Mouse (Mus musculus) thymus, adult 18-20 months (tissue): Measurements from ENCODE around the gene Rgs7.

Experiments
- DNase-seq, 2 experiments: peaks; one replicate each; pipeline ENCODE4 v3.0.0; 2022; ENCODE audit warnings: mixed read lengths in 2 of 2

The Rgs7 gene

DNA sequence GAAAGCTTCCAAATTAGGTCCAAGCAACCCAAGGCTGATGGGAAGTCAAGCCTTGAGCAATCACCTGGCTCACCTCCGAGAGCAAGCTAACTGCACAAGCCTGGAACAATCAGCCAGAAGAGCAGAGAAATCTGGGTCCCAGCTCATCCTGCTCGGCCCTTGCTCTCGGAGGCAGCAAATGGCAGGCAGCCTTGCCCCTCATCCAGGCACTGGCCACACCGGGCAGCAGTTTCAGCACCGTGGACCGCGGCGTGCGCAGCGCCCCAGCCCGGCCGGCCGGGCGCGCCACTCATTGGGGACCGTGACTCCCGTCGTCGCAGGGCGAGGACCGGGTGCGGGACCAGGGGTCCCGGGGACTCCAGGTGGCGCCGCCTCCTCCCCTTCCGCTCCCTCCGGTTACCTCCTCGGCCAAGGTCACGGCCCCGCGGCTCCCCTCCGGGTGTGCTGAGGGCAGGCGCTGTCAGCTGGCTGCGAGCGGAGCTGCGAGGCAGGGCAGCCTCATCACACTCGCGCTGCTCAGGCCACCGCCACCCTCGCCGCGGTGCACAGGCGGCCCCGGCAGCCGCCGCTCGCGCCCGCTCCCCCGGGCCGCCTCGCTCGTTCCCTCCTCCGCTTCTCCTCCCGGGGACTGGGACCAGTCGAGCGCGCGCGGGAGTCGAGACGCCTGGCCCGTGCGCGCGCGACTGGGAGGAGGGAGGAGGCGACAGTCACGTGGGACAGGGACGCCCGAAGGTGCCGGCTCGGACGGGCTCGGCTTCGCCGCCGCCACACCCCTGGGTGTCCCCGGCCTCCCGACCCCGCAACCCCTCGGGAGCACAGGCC, at the start of gene Rgs7:
Gene Rgs7, minus strand, starts transcription at position 640 of the 822 bp plus-strand sequence.
- peak; percentile 5 to 6 for DNase-seq

DNA sequence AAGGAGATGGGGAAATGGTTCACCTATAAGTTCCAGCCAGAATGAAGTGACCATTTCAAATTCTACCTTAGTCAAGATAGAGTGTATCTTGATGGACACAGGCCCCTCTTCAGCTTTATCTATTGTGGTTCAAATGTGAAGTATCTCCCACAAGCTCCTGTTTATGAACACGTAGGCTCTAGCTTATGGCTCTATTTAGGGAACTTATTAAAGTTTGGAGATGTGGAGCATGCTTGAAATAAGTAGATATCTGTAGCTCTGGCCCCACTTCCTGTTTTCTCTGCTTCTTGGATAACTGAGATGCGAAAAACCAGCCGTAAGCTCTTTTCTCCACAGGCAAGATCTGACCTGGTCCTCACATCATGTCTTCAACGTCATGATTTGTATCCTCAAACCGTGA, 48.4 kb upstream of the Rgs7 start:
- no peak for DNase-seq

DNA sequence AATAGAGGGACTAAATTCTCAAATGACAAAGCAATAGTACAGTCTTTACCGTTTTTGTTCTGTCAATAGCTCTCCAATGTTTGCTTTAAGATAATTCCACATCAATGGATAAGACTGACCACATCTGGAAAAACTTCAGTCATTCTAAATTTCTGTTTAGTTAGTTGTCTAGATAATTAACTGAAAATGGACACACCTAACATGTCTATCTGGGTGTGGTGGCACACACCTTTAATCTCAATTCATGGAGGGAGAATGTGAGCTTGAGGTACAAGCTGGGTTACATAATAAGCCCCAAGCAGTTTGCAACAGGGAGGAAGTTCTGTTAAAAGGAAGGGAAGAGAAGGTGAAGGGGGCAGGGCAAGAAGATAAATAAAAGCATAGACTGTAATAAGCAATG, 45.0 kb upstream of the Rgs7 start:
- no peak for DNase-seq

DNA sequence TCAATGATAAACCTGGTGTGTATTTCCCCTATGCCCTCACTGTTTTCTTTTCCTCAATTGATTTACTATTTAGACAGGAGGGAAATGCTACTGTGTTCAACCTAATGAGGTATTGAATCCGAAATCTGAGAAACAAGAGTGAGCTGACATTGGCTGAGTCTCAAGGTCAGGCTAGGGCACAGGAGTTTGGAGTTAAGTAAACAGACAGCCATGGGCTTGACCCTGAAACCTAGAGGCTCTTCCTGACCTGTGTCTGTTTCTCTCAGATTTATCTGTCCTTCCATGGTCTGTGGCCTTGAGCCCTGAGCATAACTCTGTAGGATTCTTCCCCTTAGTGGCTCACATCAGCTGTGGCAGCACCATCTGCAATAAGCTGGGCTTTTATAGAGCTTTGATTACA, 37.6 kb upstream of the Rgs7 start:
- no peak for DNase-seq

DNA sequence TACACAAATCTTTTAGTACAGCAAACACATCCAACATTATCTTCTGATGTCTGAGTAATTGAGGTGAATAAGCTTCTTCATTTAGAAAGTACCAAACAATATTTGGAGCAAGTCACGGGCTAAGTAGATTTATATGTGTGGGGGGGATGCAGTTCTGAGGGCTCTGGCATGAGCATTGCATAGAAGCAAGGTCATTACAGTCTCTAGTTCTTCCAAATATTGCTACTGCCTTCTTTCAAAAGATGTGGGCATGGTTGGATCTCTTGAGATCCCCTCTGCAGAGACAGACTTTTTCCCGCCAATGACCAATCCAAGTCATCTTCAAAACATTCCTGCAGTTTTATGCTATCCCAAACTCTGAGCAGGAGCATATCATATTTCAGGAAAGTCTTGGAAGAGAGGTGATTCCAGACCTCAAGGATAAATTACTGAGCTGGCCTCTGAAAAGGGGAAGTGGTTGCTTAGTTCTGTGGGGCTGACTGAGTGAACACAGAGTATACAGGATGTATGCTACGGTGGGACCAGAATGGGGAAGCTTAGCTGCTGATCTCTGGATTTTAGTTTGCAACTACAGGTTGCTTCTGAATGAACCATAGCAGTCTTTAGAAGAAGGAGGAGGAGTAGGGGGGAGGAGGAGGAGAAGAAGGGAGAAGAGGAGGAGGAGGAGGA, 32.5 kb upstream of the Rgs7 start:
- DNase-seq, result no peak

DNA sequence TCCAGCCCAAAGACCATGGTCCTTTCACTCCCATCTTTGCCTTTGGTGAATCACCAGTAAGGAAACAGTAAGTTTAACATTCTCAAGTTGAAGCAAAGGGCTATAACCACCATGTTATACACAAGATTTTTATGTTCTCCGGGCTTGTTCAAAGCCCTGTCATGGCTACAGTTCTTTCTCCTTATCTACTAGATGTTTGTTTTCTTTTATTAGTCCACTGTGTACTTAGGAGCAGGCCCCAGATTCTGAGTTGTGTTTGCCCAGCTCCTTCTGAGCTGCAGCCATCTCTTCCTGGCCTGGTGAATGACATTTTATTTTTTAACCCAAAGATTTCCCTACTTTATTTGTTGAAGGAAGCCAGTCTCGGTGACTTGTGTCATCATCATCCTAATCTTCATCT, 31.3 kb upstream of the Rgs7 start:
- no peak for DNase-seq

DNA sequence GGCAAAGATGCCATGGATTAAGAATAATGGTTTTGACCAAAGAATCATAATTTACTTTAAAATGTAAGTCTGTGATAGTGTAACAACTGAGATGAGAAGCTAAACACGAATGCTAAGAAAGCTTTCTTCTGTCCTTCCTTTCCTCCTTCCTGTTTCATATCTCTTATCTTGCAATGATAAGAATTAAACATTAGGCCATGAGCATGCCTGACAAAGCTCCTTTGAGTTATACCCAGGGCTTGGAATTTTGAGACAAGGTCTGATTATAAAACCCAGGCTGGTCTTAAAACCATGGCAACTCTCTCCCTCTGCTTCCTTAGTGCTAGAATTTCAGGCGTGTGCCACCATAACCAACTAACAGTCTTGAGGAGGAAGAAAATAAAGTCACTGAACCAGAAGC, 22.2 kb upstream of the Rgs7 start:
- DNase-seq, result no peak

DNA sequence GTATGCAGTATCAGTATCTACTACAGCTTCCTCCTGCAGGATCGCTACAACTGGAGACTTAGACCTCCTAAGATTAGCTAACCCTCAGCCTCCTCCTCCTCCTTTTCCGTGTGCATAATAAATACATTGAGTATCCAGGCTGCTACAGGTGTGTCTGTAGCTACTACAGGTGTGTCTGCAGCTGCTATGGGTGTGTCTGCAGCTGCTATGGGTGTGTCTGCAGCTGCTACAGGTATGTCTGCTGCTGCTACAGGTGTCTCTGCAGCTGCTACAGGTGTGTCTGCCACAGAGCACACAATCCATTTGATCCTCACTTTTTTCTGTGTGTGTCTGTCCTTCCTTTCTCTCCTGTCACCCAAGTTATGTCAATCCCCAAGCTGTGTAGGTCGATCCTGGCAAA, 19.9 kb upstream of the Rgs7 start:
- DNase-seq, result no peak

DNA sequence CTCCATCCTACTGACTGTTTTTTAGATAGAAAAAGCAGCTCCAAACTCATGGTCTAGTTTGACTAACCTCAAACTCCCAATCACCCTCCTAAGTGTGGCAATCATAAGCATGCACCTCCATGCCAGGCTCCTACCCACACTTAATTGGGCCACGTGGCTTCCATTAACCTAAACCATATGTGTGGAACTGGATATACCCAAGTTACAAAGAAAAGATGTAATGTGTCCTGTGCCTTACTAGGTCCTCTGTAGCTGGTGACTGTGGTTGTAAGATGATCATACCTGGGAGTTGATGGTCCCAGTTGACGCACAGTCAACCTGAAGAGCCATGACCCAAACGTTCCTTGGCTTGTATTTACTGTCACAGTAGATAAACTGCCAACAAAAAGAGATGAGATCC, 17.7 kb upstream of the Rgs7 start:
- no peak for DNase-seq

DNA sequence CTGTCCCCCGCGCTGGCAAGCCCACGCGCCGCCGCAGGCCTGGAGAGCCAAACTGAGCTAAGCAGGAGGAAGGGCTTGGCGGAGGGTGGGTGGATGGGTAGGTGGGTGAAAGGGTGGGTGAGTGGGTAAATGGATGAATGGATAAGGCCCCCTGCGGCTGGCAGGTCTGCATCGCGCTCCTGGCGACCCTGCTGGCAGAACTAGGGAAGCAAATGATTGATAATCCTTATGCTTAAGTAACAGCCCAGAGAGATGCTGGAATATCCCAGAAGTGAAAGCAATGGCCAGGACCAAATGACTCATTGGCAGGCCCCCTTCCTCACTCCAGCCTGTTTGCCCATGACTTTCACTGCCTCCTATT, 363 bp upstream of the Rgs7 start:
- DNase-seq, result no peak

DNA sequence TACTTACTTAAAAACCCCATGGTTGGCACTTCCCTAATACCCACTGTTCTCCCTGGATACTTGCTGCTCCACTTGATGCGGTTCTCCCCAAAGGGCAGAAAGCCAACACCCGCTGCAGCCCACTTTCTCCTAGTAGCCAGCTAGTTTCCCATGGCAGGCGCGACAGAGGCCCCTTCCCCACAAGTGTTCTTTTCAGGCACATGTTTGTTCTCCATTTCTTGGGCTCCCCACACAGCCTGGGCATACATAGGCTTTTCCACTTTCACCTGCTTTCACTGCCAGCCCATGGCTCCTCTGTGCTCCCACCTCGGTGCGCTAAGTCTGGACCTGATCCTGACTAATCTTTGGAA, 814 bp downstream of the Rgs7 start:
- DNase-seq, result no peak

DNA sequence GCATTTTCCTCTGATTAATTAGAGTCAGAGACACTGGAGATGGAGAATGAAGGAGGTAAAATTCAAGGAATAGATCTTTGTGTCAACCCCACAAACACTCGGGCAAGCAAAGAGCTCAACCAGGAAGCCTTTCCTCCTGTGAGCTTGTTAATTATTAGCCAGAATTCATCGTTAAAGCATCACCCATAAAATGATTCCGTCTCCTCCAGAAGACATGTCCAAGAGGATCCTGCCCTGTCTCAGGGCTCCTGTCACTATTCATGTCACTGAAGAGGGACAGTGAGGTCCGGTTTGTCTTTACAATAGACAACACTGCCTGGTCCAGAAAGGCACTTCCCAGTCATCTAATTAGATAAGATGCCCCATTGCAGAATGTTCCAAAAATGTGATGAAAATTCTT, 7.2 kb downstream of the Rgs7 start:
- no peak for DNase-seq

DNA sequence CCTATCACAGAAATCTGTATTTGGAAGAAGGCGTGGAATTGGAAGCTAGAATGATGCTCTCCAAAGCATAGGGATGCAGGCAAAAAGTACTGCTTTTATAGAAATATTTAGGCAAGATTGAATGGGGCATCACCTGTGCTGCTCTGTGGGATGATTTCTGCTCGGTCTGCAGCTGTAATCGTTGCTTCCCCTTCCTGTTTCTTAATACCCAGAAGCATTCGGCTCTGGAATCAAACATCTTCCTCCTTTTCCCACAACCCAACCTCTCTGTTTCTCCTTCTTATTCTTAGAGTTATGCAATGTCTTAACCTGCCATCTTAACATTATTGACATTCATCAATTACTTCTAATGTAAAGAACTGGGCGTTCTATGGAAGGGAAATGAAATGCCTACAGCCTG, 19.2 kb downstream of the Rgs7 start:
- DNase-seq, result no peak

DNA sequence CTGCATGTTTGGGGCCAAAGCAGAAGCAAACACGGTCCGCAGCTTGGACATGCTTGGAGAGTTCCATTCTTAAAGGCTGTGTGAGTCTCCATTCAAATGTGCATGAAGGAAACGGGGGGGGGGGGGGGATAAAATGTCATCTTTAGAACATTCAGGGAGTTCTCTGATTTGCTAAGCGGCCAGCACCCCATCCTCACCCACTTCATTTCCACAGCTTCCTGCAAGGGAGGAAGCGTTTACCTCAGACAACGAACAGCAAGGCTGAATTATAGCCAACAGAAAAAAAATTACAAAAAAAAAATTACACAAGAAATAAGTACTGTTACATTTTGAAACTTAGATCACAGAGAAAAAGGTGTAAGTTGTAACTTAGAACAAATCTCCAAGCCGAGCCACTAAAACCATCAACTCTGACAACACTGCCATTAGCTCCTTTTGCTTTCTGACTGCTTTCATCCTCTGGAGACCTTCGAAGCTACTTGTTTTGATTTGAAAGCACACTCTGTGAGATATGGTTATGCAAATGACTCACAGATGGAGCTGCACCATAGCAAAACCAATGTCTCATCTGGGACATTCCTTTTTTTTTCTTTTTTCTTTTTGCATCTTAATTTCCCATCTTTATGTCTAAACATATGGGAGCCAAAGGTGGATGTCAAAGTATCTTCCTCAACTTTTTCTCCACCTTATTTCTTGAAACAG, 23.1 kb downstream of the Rgs7 start:
- DNase-seq, result no peak

DNA sequence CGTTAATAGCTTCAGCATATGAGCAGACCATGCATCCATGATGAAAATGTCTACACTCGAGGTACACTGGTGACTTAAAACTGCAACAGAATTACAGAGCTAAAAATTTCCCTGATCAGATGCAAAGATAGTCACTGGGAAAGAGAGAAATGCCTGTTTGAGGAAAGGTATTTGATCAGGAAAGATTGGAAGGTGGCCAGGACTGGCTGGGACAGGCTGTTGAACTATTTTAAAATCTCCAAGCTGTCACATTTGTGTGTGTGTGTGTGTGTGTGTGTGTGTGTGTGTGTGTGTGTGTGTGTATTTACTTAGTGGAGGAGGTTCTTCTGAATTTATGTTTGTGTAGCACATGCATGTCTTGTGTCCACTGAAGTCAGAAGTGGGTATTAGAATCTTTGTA, 27.7 kb downstream of the Rgs7 start:
- DNase-seq, result no peak

DNA sequence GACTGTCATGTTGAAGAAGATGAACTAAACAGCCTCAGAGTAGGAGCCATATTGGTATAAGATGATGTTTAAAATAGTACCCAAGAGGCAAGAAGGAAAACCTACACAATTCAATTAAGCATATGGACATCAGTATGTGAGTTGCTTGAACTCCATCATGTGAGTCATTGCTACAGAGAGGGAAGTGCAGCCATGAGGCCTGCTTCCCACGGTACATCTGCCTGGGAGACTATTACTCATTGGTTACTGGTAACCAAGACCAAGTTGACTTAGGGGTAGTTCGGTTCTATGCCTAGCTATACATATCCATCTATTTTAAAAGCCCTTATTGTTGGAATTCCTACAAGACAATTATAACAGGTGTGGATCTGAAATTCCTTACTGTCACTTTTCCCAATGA, 29.9 kb downstream of the Rgs7 start:
- DNase-seq, result no peak

DNA sequence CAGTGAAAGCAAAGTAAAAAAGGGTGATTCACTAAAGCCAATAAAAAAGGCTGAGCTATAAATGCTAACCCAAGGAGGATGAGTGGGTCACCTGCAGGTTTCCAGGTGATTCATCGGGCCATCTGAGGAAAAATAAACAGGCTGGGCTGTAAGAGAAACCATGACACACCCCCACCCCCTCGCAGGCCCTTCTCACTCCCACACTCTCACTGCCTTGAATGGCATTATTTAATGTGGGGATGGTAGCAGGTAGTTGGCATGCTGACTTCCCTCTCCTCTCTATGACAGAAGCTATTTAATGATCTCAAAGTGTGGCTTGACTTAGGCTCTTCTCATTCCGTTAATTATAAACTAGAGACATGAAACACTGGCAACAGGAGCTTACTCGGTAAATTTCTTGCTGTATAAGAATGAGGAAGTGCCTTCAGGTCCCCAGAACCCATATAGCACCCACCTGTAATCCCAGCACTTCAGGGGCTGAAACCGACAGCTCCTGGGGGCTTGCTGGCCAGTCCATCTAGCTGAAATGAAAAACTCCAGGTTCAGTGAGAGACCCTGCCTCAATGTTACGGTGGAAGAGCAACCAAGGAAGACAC, 38.2 kb downstream of the Rgs7 start:
- no peak for DNase-seq

DNA sequence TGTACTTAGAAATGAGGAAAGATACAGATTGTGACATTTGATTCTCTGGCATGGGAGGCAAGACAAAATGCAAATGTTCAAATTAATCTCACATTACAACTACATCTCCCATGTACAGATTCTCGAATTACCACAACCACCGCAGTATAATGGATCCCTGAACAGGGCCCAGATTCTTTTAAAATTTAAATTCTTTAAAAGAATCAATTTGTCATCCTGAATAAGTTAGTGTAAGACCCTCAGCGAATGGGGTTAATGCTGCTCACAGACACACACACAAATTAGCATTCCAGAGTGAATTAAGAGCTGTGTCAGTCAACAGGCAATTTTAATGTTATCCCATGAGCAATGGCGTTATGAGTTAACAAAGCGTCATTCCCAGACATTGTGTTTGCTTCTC, 44.3 kb downstream of the Rgs7 start:
- no peak for DNase-seq

DNA sequence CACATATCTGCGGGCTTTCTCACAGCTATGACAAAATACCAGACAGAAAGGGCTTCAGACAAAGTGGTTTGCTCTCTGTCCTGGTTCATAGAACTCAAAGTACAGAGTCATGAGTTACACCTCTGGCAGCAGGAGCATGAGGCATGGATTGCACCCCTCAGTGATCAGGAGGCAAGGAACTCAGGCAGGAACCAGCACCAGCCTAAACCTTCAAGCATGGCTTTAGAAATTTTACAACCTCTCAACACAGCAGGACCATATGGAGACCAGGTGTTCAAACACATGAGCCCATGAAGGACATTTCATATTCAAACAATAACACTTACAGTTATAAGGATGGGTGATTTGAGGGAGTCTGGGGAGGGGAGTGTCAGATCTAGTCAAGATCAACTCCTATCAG, 49.4 kb downstream of the Rgs7 start:
- no peak for DNase-seq

DNA sequence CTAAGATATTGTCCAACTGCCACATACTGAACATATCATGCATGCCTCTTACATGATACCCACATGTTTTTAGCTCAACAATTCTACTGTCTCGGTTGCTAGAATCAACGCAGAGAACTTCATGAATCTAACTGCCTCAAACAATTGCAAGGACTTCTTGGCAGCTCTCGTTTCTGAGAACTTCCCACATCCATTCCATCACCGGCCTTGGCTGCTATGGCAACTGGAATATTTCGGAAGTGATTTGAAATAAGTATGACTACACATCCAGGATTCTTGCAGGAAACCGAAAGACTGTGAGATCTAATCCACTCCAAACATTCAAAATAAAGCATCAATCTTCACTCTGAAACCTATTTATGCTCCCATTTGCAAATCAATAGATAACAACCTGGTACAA, 50.3 kb downstream of the Rgs7 start:
- no peak for DNase-seq

DNA sequence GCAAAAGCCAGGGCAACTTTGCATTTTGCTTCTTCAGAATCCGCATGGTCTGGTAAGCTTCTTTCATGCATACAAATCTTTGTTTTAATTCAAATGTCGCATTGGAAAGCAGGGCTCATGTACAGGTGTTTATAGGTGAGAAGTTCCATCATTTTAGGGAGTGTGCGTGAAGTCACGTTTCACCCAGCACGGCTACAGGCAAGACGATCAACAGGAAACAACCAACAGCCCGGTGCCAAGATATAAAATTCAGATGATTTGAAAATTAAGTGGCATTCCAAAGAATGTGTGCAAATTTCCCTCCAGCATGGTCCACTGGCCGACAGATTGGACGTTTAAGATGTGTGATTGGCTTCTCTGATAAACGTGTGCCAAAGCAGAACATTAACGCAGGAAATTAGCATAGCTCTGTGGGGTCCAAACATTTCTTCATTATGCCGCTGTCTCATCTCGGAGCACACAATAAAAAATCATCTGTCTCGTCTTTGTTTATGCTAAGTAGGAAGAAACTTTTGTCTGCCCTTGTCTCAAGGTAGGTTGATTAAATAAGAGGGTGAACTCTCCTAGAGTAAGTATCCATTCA, 58.6 kb downstream of the Rgs7 start:
- DNase-seq, result no peak

DNA sequence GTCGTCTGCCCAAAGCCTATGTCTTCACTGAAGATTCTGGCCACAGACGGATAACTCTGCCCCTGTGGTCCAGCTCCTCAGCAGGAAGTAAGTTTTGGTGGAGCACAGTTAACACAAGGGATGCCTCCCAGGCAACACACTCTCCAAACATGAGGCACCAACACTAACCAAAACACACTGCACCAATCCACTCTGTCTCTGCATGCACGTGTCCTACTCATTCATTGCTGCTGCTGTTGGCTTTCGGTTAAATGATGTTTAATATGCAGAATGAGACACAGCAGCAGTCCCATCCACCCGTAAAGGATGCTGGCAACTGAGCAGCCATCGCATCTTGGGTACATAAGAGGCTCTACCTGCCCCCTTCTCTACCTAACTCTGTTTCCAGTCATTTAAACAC, 59.2 kb downstream of the Rgs7 start:
- no peak for DNase-seq

DNA sequence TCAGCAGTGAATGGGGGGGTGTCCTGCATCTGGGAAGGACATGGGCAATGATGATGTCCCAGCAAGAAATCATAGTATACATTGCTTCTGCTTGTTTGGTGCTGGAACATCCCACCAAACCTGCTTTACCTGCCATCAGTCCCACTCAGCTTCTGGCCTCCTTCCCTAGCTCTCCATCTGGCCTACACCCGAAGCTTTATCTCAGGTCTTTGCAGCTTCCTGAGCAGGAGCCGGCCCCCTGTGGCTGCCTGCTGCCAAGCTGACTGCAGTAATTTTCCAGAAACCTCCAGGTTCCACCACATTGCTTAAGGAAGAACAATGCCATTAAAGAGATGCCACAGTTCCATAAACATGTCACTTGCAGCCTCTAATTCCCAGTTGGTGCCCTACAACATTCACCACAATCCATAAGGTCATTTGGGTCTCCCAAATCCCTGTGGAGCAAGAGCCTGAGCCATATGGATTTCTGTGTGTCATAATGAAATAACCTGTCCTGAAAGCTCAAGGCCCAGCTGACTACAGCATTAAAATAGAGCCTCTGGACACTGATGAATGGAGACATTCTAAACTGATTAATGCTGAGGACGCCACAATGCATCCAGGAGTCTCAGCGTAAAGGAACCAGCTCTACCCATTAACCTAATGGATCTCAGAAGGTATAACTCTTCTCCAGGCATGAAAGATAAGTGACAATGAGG, 60.8 kb downstream of the Rgs7 start:
- no peak for DNase-seq
